Mouse (Mus musculus): ENCODE data around the gene Gm10837. TPM values are rescaled to one million over a fixed set of nuclear protein-coding genes. Genes with fewer than 3 reads are reported as not detected.
"Not testable (repeated sequence)": the region's sequence is repeated elsewhere in the genome, so short reads cannot be mapped to it uniquely, and the experiment has no call there.

The Gm10837 gene
- total RNA-seq (2017), result not detected in 2 replicates

DNA sequence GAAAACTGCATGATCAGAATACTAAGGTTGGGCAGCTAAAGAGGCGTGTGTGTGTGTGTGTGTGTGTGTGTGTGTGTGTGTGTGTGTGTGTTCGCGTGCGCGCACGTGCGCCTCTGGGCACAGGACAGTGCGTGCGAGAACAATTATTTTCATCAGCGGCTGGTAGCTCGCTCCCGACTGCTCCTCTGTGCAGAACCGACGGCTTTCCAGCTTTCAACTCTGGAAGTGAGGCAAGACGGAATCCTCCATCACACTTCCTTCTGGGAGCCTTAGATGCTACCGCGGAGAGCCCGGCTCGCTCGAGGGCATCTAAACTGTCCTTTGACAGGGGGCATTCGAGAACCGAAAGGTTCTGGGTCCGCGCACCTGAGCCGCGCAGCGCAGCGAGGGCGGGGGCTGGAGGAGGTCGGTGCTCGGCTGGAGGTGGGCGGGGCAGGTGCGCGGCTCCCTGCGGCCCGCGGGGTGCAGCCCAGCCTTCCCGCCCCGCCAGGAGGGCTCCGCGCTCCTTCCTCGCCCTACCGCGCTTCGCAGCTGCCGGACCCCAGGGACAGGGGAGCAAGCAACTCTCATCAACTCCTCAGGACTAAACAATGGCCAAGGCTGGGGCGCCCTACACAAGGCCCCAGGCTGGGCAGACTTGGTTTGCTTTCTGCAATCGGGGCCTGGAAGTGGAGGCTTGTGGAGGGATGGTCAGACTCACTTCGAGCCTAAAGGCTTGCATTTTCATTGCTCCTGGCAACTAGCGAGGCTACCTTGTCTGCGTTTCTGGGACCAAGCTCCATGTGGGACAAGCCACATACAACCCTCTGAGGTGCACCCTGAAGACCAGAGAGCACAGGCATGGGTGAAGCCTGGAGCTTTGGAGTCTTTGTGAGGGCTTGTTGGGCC lies at the start of gene Gm10837:
Gm10837 (plus strand) TSS at position 146 of the 888 bp plus-strand sequence.
- ATAC-seq (replicated peaks; ENCODE audit: low read depth, poor library complexity, severe bottlenecking), result peak; percentile 19

DNA sequence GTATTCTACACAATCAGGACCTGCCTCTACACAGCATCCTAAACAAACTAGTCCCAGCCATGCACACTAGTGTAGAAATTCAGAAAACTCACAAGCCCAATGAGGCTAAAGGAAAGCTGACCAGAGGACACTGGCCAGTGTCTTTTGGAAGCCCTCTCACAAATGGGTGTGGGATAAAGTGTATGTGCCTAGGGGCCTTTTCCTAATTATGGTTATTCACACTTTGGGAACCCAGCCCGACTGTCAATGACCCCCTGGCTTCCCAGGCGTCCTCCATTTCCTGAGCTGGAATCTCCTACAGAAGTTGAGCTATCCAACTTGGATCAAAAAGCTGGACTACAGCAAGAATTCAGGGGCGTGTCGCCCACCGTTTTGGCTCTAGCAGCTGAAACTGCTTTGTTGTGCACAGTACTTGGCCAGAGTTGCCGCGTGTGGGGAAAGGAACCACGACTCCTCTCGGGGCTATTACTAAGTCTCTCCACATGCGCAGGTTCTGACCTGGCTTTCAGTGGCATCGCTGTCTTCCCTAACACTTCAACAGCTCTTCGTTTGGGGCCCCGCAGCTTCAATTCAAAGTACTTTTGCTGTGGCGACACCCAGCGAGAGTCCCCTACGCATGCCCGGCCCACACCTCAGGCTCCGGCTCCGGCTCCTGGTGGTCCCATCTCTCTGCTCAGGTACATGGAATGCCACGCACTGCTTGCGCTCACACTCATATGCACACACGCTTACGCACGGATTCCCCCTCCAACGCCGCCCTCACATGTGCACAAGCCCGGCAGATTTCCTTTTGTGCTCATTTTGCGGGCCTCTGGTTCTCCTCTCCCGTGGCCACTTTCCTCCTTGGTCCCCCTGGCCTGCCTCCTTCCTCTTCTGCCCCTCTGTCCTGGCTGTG lies 40.5 kb upstream of the Gm10837 start:
- no peak for ATAC-seq (replicated peaks; ENCODE audit: low read depth, poor library complexity, severe bottlenecking)

DNA sequence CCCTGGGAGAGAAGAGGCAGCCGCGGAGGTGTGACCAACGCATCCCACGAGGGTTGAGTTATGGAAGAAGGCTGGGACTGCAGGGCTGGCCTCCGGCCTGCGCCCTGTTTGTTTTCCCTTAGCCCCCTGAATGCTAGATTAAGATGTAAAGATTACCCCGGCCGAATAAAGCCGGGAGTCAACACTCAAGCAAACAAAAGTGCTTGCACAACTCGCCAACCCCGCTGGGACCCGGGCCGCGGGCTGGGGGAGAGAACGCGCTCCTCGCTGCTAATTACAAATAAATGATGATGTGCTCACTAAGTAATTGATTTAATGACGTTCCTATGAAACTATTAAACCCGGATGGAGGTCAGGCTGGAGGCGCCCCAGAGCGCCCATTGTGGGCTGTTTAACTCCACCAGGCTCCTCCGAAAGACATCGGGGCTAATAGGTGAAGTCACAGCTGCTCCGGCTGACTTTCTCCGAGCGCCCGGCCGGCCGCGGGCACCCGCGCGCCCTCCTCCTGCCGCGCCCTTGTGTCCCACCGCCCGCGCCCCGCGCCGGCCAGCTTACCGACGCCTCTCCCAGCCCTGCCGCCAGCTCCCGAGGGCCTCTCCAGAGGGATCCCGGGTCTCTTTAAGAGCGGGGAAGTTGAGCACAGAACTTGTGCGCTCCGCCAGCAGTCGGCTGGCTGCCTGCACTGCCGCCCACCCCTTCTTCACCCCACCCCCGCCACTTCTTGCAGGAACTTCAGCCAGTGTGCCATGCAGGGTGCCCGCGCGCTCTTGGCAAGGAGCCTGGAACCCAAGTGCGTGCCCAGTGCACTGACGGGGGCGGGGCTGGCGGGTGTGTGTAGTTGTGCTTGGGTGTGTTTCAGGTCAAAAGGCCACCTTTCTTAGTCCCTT lies 39.6 kb upstream of the Gm10837 start, which contains the start of gene Gm5089:
Gm5089 (minus strand) TSS at position 620 of the 887 bp plus-strand sequence.
- ATAC-seq (replicated peaks; ENCODE audit: low read depth, poor library complexity, severe bottlenecking), result no peak

DNA sequence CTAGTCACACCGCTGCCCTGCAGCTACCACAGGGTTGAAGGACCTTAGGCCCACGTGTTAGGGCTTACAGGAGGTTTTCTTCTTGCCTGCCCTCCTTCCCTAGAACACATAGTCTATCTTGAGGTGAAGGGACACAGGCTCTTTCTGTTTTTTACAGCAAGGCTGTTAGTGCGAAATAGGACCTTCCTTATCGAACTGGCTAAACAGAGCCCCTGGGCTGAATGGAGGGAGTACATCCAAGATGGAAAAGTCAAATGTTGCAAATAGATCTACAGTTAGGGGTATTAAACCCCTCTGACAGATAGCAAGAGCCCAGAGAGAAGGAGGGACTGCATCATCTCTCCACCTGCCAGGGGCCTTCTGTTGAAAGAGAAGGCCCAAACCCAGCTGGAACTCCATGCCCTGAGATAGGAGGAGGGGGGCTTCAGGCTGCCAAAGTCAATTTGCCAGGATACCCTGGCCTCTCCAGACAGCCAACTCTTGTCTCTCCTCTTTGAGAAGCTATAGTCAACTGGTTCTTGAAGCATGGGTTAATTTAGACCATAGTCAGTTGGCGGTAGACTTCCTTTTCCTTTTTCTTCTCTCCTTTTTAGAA lies 38.7 kb upstream of the Gm10837 start:
- ATAC-seq (replicated peaks; ENCODE audit: low read depth, poor library complexity, severe bottlenecking), result no peak

DNA sequence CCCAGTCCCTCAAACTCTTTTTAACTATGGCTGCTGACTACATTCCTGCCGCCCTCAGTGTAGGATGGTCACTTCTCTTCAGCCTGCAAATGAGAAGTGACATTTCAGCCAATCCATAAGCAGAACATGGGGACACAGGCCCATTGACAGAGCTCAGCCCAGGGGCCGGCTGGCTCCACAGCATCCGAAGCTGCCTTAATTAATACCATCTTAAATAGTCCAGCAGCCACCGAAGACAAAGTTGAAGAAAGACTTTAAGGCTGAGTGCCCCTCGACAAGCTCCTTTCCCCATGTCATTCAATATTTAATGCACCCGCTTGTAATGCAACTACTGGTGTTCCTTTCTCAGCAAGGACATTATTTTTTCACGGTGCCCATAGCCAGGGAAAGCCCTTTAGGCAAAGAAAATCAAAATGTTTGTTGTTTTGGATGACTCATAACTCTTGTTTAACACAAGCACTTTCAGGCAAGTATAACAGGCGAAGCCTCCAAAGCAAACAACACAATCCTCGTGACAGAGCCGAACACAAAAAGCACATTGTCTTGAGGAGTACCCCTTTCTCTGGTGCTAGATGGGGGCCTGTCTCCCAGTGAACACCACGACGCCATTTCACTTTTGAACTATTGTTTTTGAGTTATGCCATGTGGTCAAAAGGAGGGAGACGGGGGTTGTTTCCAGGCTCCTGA lies 37.5 kb upstream of the Gm10837 start:
- ATAC-seq (replicated peaks; ENCODE audit: low read depth, poor library complexity, severe bottlenecking), result no peak

DNA sequence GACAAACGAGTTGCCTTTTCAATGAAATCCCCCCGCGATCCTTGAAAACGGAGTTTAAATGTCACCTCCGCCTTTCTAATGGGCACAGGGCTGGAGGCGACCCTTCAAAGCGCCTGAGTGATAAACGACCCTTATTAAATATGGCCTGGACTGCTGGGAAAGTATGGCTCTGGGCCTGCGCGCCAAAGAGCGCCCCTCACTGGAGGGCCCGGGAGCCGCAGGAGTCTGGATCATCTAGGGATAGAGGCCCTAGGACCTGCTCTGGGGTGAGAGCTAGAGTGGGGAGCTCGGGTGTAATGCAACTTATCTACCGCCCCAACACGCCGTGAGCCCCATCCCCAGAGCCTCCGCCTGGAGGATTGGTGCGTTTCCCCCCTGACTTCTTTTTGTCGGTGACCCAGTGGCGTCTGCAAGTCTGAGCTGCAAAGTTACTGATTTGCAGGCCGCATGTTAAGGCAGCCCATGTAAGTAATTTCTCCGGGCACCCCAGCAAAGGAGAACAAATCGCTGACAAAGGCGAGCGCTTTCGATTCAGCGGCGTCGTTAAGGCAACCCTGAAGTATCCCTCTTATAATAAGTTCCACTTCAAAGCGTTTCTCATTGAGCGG lies 36.9 kb upstream of the Gm10837 start:
- peak; percentile 64 for ATAC-seq (replicated peaks; ENCODE audit: low read depth, poor library complexity, severe bottlenecking)

DNA sequence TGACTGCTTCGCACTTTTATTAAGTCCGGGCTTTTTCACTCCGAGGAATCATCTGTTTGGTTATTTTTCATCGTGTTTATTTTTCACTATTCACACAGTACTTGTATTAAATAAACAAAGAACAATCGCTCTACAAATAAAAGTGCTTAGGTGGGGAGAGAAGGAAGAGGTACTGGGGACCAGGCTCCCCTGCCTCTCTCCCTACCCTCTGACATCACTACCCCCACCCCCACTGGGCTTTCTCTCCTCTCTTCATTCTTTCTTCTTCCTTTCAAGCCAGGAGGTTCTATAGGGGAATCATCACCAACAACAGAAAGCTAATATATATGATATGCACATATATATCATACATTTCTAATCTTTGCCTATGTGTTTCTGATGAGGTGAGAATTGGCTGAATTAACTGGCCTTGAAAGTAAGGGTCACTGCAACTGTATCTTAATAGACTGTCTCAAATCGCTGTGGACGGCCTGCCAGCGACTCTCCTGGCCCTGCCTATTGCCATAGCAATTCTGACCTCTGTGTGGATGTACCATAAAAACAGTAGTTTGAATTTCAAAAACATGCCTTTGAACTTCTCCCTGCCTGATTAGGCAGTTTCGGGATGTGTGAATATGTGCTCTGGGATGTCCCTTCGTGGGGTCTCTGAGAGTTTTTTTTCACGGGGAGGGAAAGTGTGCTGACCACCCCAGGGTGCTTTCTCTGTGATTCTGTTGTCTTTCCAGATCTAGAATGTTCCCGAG lies 36.2 kb upstream of the Gm10837 start:
- no peak for ATAC-seq (replicated peaks; ENCODE audit: low read depth, poor library complexity, severe bottlenecking)

DNA sequence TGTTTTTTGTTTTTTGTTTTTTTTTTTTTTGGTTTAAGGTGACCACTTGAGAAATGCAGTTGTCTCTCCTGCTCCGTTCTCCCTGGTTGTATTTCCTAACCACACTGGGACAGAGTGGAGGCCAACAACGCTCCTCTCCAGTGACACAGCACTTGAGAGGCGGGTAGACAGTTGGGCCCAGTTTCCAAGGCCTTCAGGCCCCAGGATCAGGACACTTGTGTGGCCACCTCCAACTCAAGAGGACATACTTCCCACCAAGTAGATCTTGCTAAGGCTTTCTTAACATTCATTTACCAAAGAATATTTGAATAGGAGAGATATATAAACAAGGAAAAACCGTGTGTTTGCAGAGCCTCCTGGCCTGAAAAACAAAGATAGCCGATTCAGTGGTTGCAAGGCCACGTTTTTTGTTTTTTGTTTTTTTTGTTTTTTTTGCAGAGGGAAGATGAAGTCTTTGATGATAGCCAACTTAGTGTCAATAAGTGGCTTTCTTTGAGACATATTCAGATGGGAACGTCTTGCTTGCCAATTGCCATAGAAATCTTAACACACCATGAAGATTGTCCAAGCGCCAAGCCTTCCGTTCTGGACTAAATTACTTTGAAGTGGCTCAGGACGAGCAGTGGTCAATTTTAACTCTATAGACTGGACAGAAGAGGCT lies 35.4 kb upstream of the Gm10837 start:
- no peak for ATAC-seq (replicated peaks; ENCODE audit: low read depth, poor library complexity, severe bottlenecking)

DNA sequence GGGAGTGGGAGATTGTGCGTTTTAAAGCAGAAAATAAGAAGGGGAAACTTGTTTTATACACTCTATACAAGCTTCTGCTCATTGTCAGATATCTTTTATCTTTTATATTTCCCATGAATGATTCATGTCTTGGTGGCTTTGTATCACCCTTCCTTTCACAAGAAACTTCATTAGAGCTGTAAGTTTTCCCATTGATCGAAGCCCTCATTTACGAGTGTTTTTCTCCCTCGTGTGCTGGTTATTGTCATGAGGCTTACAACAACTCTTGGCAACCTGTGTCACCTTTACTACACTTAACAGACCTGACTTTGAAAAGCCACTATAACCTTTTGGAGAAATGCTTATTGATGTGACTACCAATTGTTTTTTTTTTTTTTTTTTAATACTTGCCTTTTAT lies 34.8 kb upstream of the Gm10837 start:
- no peak for ATAC-seq (replicated peaks; ENCODE audit: low read depth, poor library complexity, severe bottlenecking)

DNA sequence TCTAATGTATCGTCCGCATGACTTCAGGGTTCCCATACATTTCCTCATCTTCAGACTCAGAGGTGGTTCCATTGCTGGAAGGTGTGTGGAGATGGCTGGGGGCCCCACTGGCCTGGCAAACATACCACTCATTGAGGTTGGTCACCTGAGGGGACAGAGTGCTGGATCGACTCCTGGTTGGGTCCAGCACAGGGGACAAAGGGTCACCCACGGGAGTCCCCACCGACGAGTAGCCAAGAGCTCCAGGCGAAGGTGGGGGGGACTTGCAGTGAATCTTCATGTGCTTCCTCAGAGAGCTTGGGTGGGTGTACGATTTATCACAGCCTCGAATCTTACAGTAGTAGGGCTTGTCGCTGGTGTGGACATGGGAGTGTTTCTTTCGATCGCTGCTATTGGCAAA lies 31.1 kb upstream of the Gm10837 start:
- not testable (repeated sequence) for ATAC-seq (replicated peaks; ENCODE audit: low read depth, poor library complexity, severe bottlenecking)

DNA sequence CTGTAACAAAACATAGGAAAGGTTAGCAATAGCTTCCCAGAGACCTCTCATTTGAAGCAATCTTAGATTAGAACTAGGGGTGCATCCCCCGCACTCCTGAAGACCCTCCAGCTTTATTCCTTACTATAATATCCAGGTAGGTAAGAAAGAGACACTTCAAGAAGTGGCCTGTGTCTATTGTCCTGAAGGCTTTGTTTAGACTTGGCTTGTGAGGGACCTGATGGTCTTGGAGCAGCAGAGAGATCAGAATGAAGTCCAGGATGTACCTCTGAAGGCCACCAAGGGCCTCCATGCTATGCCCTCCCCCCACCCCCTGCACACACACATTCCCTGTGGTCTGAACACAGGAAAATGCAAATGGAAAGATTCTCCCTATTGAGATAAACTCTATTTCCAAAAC lies 30.6 kb upstream of the Gm10837 start:
- no peak for ATAC-seq (replicated peaks; ENCODE audit: low read depth, poor library complexity, severe bottlenecking)

DNA sequence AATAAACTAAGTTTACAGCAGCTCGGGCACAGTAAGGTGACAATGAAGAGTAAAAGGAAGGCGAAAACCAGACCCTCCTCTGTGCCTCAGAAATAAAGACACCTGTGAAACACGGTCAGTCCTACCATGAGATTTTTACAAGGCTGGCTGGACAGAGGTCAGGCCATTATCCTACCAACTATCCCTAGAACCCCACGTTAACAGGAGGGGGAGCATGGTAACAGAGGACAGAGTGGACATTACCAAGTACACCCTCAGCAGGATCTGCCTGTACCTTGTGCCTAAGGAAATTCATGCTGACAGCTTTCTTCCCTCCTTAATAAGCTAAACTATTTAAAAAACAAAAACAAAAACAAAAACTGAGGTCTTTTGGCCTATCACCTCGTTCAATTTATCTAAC lies 30.2 kb upstream of the Gm10837 start:
- ATAC-seq (replicated peaks; ENCODE audit: low read depth, poor library complexity, severe bottlenecking), result no peak

DNA sequence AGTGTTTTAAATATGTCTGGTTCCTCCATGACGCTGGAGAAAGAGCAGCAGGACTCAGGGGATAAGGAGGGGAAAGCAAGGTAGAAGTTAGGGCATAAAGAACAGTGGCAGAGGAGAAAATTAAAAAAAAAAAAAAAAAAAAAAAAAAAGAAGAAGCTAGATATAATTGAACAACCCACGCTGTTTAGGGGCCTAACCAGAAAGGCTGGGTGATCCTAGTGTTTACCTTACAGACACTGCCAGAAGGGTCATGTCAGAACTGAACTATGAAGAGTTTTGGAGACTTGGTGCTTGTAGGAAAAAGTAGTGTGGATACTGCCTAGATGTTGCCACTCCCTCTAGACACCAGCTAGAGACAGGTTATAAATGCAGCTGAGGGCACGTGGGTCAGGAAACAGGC lies 28.9 kb upstream of the Gm10837 start:
- ATAC-seq (replicated peaks; ENCODE audit: low read depth, poor library complexity, severe bottlenecking), result no peak

DNA sequence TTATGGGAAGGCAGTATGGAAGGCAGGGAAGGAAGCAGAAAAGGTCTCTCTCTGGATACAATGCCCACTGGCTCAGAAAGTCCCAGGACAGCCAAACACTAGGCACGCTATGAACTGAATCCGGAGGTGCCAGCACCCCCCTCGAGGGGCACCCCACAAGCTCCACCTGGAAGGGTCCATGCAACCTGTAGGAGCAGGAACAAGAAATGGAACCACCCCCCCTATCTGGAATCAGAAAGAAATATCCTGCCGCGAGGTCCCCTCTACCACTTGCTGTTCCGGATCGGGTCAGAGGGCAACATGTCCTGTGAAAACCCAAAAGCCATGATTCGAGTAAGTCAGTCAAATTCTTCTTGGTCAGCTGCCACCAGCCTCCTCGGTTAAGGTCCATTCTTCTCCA lies 28.4 kb upstream of the Gm10837 start:
- no peak for ATAC-seq (replicated peaks; ENCODE audit: low read depth, poor library complexity, severe bottlenecking)

DNA sequence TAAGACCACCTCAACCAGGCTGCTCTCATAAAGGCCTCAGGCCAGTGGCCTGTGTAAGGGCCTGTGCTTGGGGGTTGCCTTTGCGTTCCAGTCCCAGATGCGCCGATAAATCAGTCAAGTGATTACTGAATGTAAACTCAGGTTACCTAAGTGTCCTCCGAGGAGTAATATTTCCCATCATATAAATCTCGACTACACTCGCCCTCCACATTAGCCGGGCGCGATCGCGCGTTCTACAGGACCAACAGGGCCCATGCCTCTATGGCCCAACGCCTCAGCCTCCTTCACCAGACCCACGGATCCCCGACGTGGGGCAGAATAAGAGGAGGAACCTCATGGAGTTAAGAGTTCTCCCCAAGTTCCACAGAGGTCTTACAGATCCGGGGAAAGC lies 27.7 kb upstream of the Gm10837 start:
- no peak for ATAC-seq (replicated peaks; ENCODE audit: low read depth, poor library complexity, severe bottlenecking)

DNA sequence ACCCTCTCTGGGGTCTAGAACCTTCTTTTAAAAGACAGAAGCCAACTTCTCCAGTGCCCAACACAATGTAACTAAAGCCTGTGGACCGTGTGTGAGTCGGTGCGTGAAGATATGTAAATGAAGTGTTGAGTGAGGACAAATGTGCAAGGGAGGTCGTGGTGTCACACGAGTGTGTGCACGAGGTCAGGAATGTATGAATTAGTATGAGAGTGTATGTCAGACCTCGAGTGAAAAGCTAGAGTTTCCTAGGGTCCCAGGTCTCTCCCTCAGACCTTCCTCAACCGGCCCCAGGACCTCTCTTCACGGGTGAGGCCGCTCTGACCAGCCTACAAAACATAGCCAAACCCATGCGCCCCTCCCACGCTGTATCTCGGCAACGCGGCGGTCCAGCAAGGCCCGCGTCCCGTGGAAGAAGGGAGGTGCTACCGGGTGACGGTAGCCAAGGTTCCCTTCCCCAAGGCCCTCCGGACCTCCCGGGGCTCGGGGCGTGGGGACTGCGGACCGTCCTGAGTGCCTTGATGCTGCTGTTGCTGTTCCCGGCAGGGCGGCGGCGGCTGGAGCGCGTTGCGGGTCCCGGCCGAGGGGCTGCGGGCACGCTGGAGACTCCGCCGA lies 27.2 kb upstream of the Gm10837 start:
- peak; percentile 12 for ATAC-seq (replicated peaks; ENCODE audit: low read depth, poor library complexity, severe bottlenecking)

DNA sequence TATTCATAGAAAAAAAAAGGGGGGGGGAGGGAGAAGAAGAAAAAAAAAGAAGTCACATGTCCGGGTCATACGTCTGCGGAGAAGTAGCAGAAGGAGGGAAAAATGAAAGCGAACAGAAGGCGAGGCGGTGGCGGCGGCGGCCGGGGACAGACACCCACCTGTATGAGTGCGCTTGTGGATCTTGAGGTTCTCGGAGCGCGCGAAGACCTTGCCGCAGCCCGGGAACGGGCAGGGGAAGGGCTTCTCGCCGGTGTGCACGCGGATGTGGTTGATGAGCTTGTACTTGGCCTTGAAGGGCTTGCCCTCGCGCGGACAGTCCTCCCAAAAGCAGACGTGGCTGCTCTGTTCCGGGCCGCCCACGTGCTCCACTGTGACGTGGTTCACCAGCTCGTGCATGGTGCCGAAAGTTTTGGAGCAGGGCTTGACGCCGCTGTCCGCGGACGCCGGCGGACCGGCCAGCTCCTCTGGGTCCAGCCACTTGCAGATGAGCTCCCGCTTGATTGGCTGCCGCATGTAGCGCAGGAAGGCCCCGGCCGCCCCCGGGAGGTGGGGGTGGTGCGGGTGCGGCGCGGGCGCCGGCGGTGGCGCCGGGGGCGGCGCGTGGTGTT lies 26.5 kb upstream of the Gm10837 start:
- ATAC-seq (replicated peaks; ENCODE audit: low read depth, poor library complexity, severe bottlenecking), result peak; percentile 53

Measured in common myeloid progenitor, adult 5-6 weeks (primary cell).